Mouse (Mus musculus) bone marrow, adult 2 months (tissue): ENCODE measurements at regions not wholly inside any gene's neighbourhood (a gene's known extent, or its start where the extent isn't known, plus 50 kb on each side); places are given as distances from the start of the nearest gene placed in this dataset.

Experiments
- CTCF ChIP-seq: fragments of 200-500 bp; IDR thresholded peaks from 2 replicates; pipeline ENCODE4 v1.5.1; 2011; ENCODE audit warnings: low read length, control low read depth; ENCODE audit not compliant: control insufficient read depth, insufficient read depth
- POLR2A ChIP-seq: fragments of 200-500 bp; IDR thresholded peaks from 2 replicates; pipeline ENCODE4 v1.6.1; 2011; ENCODE audit warnings: low read depth, mild to moderate bottlenecking, control low read depth, low read length, borderline replicate concordance; ENCODE audit not compliant: control insufficient read depth

DNA sequence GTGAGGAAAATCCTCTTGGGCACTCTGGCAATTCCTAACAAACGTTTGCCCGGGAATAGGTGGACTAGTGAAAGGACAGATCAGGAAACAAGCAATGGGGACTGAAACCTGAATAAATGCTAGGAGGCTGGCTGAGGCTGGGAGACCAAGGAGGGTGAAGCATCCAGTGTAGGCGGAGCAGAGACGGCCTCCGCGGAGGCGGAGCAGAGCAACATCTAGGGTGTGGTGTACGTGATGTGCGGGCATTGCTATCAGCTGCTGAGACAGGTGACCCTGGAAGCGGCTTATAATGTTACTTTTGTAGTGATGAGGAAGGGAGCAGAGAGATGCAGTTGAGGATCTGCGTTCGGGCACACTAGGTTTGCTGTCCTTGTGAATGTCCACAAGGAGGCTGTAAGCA, 85.3 kb upstream of the Ahi1 start:
- TF ChIP-seq POLR2A (no peak), CTCF (no peak)
